Mouse (Mus musculus) kidney, postnatal 14 days (tissue): ENCODE measurements around the gene Gm28374.
A peak's percentile ranks its signal among the peaks of the same experiment; 100 is the strongest.
"Not testable (repeated sequence)": the region's sequence is repeated elsewhere in the genome, so short reads cannot be mapped to it uniquely, and the experiment has no call there.

ENCODE experiments used
- DNase-seq: peaks from one replicate; pipeline ENCODE4 v3.0.0; 2022; ENCODE audit warnings: mixed read lengths

The Gm28374 gene

DNA sequence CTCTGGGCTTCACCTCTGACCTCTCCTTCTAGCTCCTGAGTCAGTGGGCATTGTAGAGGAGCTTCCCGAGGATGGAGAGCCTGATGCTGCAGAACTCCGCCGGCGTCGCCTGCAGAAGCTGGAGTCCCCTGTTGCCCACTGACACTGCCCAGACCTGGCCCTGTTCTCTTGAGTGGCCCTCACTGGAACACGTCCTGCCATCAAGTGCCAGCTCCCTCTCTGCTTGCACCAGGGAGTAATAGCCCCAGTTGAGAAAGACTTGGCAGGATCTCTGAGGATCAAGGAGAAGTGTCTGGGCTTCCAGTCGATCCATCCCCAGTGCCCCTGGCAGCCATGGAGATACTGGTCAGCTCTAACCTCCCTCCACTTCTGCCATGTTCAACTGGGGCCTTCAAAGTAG lies 29.5 kb downstream of the Gm28374 start:
- no peak for DNase-seq

DNA sequence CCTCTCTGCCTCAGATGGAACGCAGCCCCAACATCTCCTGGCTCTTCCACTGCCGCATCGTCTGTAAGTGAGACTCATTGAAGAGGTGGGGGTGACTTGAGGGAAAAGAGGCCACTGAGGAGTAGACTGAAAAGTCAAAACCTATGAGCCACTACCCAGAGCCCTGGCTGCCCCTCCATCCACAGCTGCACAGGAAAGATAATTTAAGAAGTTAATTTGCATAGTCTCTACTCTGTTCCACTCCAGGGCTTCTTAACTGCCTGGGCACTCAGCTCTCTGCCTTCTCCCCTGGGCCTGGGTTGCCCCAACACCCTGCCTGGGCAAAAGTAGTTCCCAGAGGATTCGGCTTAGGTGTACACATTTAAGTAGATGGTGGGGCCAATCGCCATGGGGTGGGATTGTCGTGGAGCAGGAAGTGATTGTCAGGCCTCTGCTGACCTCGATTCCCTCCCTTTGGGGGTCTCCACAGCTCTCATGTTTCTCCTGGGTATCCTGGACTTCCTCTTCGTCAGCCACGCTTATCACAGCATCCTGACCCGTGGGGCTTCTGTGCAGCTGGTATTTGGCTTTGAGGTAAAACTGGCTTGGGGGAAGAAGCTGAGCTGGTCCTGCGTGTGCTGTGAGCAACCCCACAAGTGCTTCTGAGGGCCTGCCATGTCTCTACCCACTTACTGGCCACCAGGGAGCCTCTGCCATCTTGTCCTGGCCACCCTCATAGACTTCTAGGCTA lies 33.2 kb downstream of the Gm28374 start:
- DNase-seq: no peak

DNA sequence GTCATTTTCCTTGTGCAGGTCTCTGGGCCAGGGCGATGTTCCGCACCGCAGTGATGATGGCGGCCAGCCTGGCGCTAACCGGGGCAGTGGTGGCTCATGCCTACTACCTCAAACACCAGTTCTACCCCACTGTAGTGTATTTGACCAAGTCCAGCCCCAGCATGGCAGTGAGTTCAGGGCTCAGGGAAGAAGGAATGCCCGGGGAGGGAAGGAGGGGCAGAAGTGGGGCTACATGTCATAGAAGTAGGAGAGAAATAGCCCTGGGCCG lies 34.2 kb downstream of the Gm28374 start:
- DNase-seq: no peak

DNA sequence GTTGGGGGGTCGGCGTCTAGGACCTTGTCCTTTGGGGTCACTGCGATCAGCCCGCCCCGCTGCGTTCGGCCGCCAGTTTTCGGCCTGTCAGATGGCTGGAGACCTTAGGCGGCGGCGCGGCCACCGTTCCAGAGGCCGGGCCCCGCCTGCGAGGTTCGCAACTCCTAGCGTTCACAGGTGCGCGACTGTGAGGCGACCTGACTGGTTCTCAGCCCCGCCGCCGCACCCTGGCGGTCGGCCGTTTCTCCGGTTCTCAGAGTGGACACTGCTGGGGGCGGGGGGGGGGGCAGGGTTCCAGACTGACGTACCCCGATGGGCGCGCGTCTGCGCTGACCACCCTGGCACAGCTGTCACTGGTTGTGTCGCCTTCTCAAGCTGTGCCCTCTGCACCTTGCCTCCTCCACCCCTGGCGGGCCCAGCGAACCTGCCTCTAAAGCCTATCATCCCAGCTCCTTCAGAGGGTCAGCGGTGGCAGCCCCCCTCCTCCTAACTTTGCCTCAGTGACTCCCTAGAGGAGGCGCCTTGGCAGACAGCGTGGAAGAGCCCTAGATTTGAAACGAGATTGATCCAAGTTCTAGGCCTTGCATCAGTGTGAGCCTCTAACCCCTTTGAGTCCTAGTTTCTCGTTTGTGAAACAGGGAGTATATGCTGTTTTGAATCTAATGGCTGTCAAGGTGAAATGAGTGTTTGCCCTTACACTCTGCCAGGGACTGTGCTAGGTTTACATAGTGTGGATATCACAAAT lies 34.7 kb downstream of the Gm28374 start:
- DNase-seq: no peak

DNA sequence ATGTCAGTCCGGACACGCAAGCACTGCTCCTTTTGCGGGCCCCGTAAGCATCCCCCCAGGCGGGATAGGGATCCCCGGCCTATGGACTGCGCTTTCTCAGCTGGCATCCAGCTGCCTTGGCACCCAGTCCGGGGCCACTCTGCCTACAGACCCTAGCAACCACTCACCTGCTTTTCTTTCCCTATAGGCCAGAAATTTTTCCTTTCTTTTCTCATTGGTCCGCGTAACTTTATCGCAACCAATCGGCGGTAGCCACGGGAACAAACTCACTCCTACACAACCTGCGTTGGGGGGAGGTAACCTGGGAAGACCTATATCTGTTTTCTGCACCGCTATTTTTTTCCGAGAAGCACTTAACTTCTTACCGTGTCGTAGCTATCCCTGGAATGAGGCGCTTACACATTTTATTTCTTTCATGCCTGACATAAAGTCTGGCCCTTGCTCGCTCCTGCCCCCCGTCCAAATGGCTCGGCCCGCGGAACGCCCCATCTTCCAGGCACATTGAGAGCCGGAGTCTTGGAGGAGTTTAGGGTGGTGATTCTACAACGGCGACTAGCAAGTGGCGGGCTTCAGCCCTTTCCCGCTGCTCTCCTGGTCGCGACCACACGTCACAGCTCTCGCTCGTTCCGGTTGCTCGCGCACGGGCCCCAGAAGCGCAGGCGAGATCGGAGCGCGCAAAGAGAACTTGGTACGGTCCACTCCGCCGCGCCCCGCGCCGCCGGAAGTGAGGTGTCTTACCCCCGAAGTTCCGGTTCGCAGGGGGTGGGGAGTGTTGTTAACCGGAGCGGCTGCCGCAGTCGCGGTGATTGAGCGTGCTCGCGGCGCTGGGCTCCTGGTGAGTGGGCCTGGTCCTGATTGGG lies 35.5 kb downstream of the Gm28374 start, which contains the start of gene Syvn1:
Syvn1 (plus strand) TSS at position 283 of the 860 bp plus-strand sequence.
- peak; percentile 94 for DNase-seq

DNA sequence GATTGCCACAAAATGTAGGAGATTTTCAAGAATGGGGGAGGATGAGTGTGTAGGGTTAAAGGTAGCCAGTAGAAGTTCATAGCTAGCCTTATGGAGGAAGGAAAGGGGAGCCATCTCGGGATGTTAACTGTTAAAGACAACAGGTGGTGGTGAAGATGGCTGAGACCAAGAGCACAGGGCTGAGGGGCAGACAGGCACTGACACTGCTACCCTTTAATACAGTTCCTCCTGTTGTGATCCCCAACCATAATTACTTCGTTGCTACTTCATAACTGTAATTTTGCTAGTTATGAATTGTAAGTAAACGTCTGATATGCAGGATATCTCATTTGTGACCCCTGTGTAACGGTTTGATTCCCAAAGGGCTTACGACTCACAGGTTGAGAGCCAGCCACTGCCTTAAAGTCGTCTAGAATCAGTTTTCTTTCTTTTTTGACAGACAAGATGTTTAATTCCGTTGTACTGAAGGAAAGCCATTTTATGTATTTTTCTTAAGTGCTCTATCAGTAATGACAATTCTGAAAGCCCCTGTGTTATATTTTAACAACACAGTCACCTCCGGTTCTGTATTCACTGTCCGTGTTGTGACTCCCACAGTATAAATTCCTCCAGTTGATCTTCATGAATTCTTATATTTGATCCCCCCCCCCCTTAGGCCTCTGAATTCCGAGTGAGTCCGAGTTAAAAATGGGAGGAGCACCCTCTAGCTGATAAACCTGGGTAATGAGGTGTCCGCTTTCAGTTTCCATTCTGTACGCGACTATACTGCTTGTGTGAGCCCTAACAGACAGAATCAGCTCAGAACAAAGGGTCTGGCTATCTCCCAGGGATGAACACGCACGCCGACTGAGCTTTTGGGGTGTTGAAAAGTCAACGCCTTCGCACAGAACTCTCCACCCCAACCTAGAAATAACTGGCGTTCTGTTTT lies 36.4 kb downstream of the Gm28374 start:
- no peak for DNase-seq

DNA sequence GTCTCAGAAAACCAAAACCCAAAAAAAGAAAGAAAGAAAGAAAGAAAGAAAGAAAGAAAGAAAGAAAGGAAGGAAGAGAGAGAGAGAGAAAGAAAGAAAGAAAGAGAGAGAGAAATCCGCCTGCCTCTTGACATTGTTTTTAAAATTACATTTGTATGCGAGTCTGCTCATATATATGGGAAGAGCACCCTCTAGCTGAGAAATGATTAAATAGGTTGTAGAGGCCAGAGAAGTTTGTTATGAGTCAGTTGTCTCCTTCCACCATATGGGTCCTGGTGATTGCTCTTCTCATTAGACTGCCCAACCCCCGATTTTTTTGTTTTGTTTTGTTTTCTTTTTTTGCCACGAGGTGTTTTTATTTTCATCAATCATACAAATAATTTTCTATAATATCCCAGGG lies 38.0 kb downstream of the Gm28374 start:
- not testable (repeated sequence) for DNase-seq

DNA sequence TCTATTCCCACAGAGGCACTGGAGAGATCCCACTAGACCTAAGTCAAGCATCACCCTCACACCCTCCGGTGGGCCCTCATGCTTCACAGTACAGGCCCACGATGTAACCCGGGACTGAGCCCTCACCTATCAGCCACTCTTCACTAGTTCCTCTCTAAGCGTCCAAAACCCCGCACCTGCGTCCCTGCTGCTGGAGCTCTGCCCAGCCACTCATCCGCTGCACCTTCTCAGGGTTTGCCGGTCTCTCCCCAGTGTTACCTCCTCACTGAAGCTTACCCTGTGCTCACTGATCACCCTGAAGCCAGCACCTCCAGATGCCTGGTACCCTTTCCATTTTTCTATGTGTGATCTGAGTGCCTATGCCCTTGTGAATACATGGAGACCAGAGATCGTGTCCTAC lies 39.8 kb downstream of the Gm28374 start:
- DNase-seq: no peak

DNA sequence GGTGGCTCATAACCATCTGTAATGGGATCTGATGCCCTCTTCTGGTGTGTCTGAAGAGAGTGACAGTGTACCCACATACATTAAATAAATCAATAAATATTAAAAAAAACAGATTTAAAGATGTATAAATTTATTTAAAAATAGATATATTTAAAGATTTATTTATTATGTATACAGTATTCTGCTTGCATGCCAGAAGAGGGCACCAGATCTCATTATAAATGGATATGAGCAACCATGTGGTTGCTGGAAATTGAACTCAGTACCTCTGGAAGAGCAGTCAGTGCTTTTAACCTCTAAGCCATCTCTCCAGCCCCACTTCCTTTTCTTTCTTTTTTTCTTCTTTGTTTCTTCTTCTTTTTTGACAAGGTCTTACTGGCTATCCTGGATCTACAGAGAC lies 42.1 kb downstream of the Gm28374 start:
- DNase-seq: no peak

DNA sequence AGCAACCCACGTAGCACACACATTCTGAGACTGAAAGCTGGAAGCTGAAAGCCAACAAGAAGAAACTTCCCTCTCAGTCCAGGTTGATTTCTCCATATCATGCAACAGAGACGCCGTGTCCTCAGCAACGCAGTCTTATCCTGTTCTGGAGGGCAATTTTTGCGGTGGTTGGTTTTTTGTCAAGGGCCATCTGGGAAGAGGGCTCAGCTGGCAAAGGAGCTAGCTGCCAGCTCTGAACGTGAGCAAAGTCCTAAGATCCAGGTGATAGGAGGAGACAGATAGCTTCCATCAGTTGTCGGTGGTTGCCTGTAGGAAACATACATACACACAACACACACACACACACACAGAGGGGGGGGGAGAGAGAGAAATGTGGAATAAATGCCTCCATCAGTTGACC lies 43.7 kb downstream of the Gm28374 start:
- DNase-seq: no peak

DNA sequence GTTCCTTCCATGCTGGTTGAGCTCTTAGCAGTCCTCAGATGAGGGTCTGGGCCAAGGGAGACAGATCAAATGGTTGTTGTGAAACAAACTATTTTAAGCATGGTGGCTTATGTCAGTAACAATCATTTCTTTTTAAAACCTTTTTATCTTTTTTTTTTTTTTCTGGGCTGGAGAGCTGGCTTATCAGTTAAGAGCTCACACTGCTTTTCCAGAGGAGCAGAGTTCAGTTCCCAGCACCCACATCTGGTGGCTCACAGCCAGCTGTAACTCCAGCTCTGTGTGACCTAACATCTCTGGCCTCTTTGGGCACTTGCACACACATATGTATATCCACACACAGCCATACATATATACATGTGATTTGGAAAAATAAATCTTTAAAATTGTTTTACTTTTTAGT lies 44.4 kb downstream of the Gm28374 start:
- DNase-seq: no peak

DNA sequence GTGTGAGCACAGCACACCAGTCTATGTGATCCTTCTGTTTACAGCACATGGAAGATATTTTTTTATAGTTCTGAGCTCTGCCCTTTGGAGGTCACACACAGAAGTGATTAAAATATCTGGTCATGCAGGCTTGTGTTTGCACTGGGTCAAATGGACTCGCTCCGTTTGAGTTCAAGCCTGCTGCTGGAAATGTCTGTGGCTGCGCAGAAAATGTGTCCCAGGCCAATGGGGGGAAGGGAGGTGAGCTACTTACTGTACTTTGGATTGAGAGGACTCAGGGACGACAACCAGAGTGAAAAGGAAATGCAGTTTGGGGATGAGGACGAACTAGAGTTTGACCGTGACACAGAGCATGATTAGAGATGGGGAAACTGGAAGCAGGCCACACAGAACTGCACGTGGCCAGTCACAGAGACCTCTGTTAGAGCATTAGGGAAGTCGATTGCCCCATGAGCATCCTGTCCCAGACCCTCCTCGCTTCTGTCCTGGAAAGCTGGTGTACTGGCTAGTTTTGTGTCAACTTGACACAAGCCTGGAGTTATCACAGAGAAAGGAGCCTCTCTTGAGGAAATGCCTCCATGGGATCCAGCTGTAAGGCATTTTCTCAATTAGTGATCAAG lies 46.0 kb downstream of the Gm28374 start:
- DNase-seq: no peak

DNA sequence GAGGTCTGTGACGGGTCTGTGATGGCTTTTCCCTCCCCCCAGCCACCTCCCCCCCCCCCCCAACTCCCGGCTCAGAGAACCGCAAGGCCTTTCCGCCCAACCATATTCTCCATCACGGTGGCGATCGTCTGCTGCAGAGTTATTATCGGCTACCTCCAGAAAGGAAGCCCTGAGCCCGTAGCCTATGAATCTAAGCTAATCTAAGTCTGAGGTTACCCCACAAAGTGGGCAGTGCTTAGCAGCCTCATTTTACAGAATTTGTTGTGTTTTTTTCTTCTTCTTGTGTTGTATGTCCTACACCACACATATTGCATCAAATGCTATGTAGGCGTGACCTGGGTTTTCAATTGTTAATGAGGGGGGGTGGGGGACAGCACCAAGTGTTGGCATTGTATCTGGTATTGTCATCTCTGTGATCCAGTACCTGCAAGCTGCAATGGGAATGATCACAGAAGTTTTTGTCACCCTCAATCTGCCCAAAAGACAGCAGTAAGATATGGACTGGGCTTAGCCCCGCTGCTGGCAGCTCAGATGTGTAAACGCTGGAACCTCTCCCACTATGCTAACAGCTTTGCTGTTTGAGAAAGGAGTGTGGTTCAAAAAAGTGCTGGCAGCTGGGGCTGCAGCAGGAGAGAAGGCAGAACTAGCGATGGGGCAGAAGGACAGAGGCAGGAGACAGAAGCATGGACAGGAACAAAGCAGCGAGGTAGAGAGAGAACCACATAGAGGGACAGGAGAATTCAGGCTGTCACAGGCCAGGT lies 51.4 kb downstream of the Gm28374 start:
- no peak for DNase-seq

DNA sequence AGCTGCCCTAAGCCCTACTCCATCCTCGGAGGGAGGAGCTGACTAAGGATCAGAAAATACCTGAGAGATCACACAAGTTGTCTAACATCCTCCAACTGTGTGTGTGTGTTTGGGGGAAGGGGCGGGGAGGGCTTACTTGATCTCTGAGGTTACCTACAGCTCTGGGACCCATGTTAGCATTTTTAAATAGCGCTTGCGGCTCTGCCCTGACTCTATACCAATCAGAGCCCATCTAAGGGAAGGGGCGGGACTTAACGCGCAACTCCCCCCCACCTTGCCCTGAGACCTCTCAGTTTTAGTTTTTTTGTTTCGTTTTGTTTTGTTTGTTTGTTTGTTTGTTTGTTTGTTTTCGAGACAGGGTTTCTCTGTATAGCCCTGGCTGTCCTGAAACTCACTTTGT lies 52.6 kb downstream of the Gm28374 start:
- DNase-seq: no peak

DNA sequence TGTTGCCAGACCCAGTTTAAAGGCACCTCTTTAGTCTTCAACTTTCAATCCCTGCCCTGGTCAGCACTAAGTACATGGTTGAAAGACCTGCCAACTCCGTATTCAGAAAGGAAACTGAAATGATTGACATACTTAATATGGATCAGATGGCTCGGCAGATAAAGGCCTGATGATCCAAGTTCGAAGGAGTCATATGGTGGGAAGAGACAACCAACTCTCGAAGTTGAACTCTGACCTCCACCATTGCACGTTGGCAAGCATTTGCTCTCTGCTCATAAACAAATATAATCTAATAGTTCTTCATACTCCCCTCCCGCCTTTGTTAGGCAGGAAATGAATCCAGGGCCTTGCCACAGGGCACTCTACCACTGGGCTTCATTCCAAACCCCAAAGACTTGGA lies 53.1 kb downstream of the Gm28374 start:
- no peak for DNase-seq
